Mouse (Mus musculus): ENCODE data around the gene Cyp21a1.

DNA sequence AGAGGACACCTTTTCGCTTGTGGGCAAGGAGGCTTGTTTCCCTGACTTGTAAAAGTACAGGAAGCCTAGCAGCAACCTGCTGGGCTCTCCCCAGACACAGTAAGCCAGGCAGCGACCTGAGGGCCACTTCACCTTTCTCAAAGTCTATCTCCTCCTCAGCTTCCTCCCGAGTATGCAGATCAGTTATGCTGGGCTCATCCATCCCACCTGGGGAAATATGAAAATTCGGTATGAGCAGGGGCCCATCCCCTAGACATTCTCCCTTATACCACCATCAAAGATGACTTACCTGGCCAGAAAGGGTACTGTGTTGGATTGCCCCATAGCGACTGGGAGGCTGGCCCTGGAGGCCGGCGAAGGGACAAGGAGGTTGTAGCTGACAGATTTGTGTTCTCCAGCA lies 43.3 kb upstream of the Cyp21a1 start:
- TF ChIP-seq CTCF (IDR thresholded peaks at IDR 0.05; ENCODE audit: control insufficient read depth, insufficient read depth, insufficient read length) (no peak), MAX (IDR thresholded peaks at IDR 0.05) (no peak), USF1 (IDR thresholded peaks at IDR 0.05; ENCODE audit: low read depth) (no peak), MYOD1 (IDR thresholded peaks at IDR 0.05; ENCODE audit: control insufficient read depth, insufficient read length, low read depth) (no peak)
